ENCODE assay signal across 9 mouse cellular contexts in the genomic region with DNA sequence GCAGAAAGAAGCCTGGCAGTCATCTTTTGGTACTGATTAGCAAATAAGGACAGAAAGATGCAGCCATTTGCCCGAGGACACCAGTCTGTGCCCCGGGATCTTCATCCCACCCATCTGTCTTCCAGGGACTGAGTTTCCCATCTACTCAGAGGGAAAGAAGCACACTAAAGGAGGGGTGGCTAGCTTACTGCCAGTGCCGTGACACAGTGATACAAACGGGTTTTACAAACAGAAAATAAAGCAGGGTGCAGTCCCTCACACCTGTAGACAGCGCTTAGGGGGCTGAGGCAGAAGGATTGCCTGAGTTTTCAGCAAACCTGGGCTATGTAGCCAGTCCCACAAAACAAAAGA. TPM values are rescaled to one million over a fixed set of nuclear protein-coding genes. Genes with fewer than 3 reads are reported as not detected.
A peak's percentile ranks its signal among the peaks of the same experiment; 100 is the strongest.
DNase-seq lines count a peak whose midpoint lies in the region; ATAC-seq and TF ChIP-seq lines count a peak whose summit lies in the region.
"Had no signal": no experiment of that assay in that cellular context is flagged by ENCODE, and none has a peak within 500 bp of the region (broad histone marks: within the 10 kb centered on the region; RNA-seq: fewer than 3 reads in every experiment).

No protein-coding gene starts in this region.

- ATAC-seq in kidney, embryonic 14.5 days (ENCODE audit: low FRiP score, low TSS enrichment) = peak; percentile 21
- peak; percentile 8 for ATAC-seq in inflammation-experienced regulatory T-cells, adult 6 months
- ATAC-seq in midbrain, postnatal 0 days (ENCODE audit: low FRiP score) = no peak; the same call in 1 of the 2 replicates

- peak overlapping the region; percentile 46; the same call in 1 of the 2 replicates for H3K9ac ChIP-seq in kidney, embryonic 14.5 days (ENCODE audit: low read depth, low read length)
- peak overlapping the region; percentile 93; the same call in 1 of the 2 replicates for H3K9ac ChIP-seq in midbrain, postnatal 0 days (replicated peaks; ENCODE audit: low read length, poor library complexity, severe bottlenecking)

- H3K4me2 ChIP-seq in kidney, embryonic 14.5 days (replicated peaks; ENCODE audit: low read depth, low read length) = peak overlapping the region; percentile 89
- peak overlapping the region; percentile 89 for H3K4me2 ChIP-seq in midbrain, postnatal 0 days (ENCODE audit: low read depth, low read length, poor library complexity, severe bottlenecking)

- H3K9me3 ChIP-seq in kidney, embryonic 14.5 days (ENCODE audit: control insufficient read depth, low read length) = no peaks in the 10 kb centered on the region
- no peaks in the 10 kb centered on the region for H3K9me3 ChIP-seq in embryonic facial prominence, embryonic 10.5 days
- no peaks in the 10 kb centered on the region for H3K9me3 ChIP-seq in midbrain, postnatal 0 days (ENCODE audit: low read length)

- TF ChIP-seq CTCF in midbrain, postnatal 0 days (IDR thresholded peaks at IDR 0.05) = no peak

- peaks cover 13% of the 10 kb centered on the region; the same call in 1 of the 2 replicates for H3K4me1 ChIP-seq in kidney, embryonic 14.5 days (ENCODE audit: control insufficient read depth, insufficient read depth, low read length)
- H3K4me1 ChIP-seq in embryonic facial prominence, embryonic 10.5 days = peaks cover 33% of the 10 kb centered on the region
- H3K4me1 ChIP-seq in midbrain, postnatal 0 days (ENCODE audit: insufficient read depth, low read length) = peaks cover 2% of the 10 kb centered on the region; the same call in 1 of the 2 replicates

- no peaks in the 10 kb centered on the region for H3K27me3 ChIP-seq in kidney, embryonic 14.5 days (ENCODE audit: control insufficient read depth, insufficient read depth, low read length)
- H3K27me3 ChIP-seq in embryonic facial prominence, embryonic 10.5 days (replicated peaks; ENCODE audit: low read depth, poor library complexity, severe bottlenecking) = peaks cover 9% of the 10 kb centered on the region
- no peaks in the 10 kb centered on the region for H3K27me3 ChIP-seq in midbrain, postnatal 0 days (ENCODE audit: insufficient read depth, low read length)

- peaks cover 24% of the 10 kb centered on the region for H3K36me3 ChIP-seq in kidney, embryonic 14.5 days (ENCODE audit: control insufficient read depth, insufficient read depth, low read length)
- H3K36me3 ChIP-seq in embryonic facial prominence, embryonic 10.5 days (replicated peaks) = peaks cover 25% of the 10 kb centered on the region
- peaks cover 17% of the 10 kb centered on the region for H3K36me3 ChIP-seq in midbrain, postnatal 0 days (ENCODE audit: insufficient read depth, low read length)

- DNase-seq in kidney, adult 11 months = no peak
- DNase-seq in embryonic facial prominence, embryonic 10.5 days (ENCODE audit: low spot score) = no peak
- no peak for DNase-seq in midbrain, postnatal 0 days (ENCODE audit: low spot score)
- no peak for DNase-seq in adrenal gland, adult (ENCODE audit: inconsistent age in 2 of 2, low spot score in 1 of 2)
- DNase-seq in cerebellum, adult 9-10 months = no peak
- DNase-seq in layer of hippocampus, adult 11-12 months (ENCODE audit: low spot score) = no peak

- peak overlapping the region; percentile 93 for H3K4me3 ChIP-seq in kidney, embryonic 14.5 days (ENCODE audit: low read length)
- H3K4me3 ChIP-seq in embryonic facial prominence, embryonic 10.5 days = peak overlapping the region; percentile 87
- peak overlapping the region; percentile 79 for H3K4me3 ChIP-seq in midbrain, postnatal 0 days (ENCODE audit: low read depth, low read length)

- H3K27ac ChIP-seq in kidney, embryonic 14.5 days (ENCODE audit: low read depth, low read length) = no peak overlapping the region; the same call in 1 of the 2 replicates
- peak overlapping the region; percentile 93 for H3K27ac ChIP-seq in embryonic facial prominence, embryonic 10.5 days (replicated peaks)
- peak overlapping the region; percentile 27; the same call in 1 of the 2 replicates for H3K27ac ChIP-seq in midbrain, postnatal 0 days (ENCODE audit: low read depth, low read length)

- WGBS in kidney, embryonic 14.5 days = 8% methylated on average over 5 of the region's 5 CpGs
- WGBS in embryonic facial prominence, embryonic 10.5 days = 13% methylated on average over 5 of the region's 5 CpGs
- 8% methylated on average over 5 of the region's 5 CpGs for WGBS in midbrain, postnatal 0 days

RNA-seq across cellular contexts. Expression of a gene that starts 5.9 kb away (rescaled TPM):
- polyA plus RNA-seq in kidney, embryonic 14.5 days (2014; fragmentation: Nextera tagmentation; extraction: Ambion mirVana) = 105 and 119 TPM in 2 replicates
- 116 and 122 TPM in 2 replicates for polyA plus RNA-seq in embryonic facial prominence, embryonic 10.5 days (2016; fragmentation: Nextera tagmentation; extraction: Ambion mirVana)
- 10 to 100 TPM; 52.5 to 66.7 (median 65.2) TPM for polyA plus RNA-seq in inflammation-experienced regulatory T-cells, adult 6 months (2017; shearing (Covaris generic))
- 95.5 and 98.5 TPM in 2 replicates for total RNA-seq in midbrain, postnatal 0 days (2014; rRNA removed)
- 79.4 and 90.0 TPM in 2 replicates for polyA plus RNA-seq in midbrain, postnatal 0 days (2015; fragmentation: Nextera tagmentation; extraction: Ambion mirVana)

RNA-seq across cellular contexts. Expression of a gene that starts 7.1 kb away (rescaled TPM):
- polyA plus RNA-seq in kidney, embryonic 14.5 days (2014; fragmentation: Nextera tagmentation; extraction: Ambion mirVana) = not detected in 2 replicates
- not detected in 2 replicates for polyA plus RNA-seq in embryonic facial prominence, embryonic 10.5 days (2016; fragmentation: Nextera tagmentation; extraction: Ambion mirVana)
- not detected for polyA plus RNA-seq in inflammation-experienced regulatory T-cells, adult 6 months (2017; shearing (Covaris generic))
- not detected in 2 replicates for total RNA-seq in midbrain, postnatal 0 days (2014; rRNA removed)
- not detected in 2 replicates for polyA plus RNA-seq in midbrain, postnatal 0 days (2015; fragmentation: Nextera tagmentation; extraction: Ambion mirVana)
- polyA plus RNA-seq: spleen, adult 2 months had no signal

RNA-seq across cellular contexts. Expression of a gene that starts 19.9 kb away (rescaled TPM):
- 0.89 and 1.2 TPM in 2 replicates for polyA plus RNA-seq in kidney, embryonic 14.5 days (2014; fragmentation: Nextera tagmentation; extraction: Ambion mirVana)
- 0.51 and 0.54 TPM in 2 replicates for polyA plus RNA-seq in embryonic facial prominence, embryonic 10.5 days (2016; fragmentation: Nextera tagmentation; extraction: Ambion mirVana)
- 10 to 100 TPM in 1 of 3 experiments, 1 to 10 TPM in 2; 3.0 to 13.5 (median 3.7) TPM for polyA plus RNA-seq in inflammation-experienced regulatory T-cells, adult 6 months (2017; shearing (Covaris generic))
- 234 and 253 TPM in 2 replicates for total RNA-seq in midbrain, postnatal 0 days (2014; rRNA removed)
- 141 and 152 TPM in 2 replicates for polyA plus RNA-seq in midbrain, postnatal 0 days (2015; fragmentation: Nextera tagmentation; extraction: Ambion mirVana)

RNA-seq across cellular contexts. Expression of a gene that starts 32.2 kb away (rescaled TPM):
- 2.7 and 3.1 TPM in 2 replicates for polyA plus RNA-seq in kidney, embryonic 14.5 days (2014; fragmentation: Nextera tagmentation; extraction: Ambion mirVana)
- 1.7 and 2.5 TPM in 2 replicates for polyA plus RNA-seq in embryonic facial prominence, embryonic 10.5 days (2016; fragmentation: Nextera tagmentation; extraction: Ambion mirVana)
- 1 to 10 TPM; 3.9 to 5.8 (median 5.2) TPM for polyA plus RNA-seq in inflammation-experienced regulatory T-cells, adult 6 months (2017; shearing (Covaris generic))
- 4.1 and 5.6 TPM in 2 replicates for total RNA-seq in midbrain, postnatal 0 days (2014; rRNA removed)
- 3.0 and 3.9 TPM in 2 replicates for polyA plus RNA-seq in midbrain, postnatal 0 days (2015; fragmentation: Nextera tagmentation; extraction: Ambion mirVana)

RNA-seq across cellular contexts. Expression of a gene that starts 59.7 kb away (rescaled TPM):
- 0.47 and 0.77 TPM in 2 replicates for polyA plus RNA-seq in kidney, embryonic 14.5 days (2014; fragmentation: Nextera tagmentation; extraction: Ambion mirVana)
- polyA plus RNA-seq in embryonic facial prominence, embryonic 10.5 days (2016; fragmentation: Nextera tagmentation; extraction: Ambion mirVana) = 0.16 and 0.26 TPM in 2 replicates
- polyA plus RNA-seq in inflammation-experienced regulatory T-cells, adult 6 months (2017; shearing (Covaris generic)) = not detected
- total RNA-seq in midbrain, postnatal 0 days (2014; rRNA removed) = 0.19 TPM in 1 of 2 replicates, not detected in the other
- 0.17 TPM in 1 of 2 replicates, not detected in the other for polyA plus RNA-seq in midbrain, postnatal 0 days (2015; fragmentation: Nextera tagmentation; extraction: Ambion mirVana)
